Mouse (Mus musculus) MEL (cell line): ENCODE data around the gene Scfd2. TPM values are rescaled to one million over a fixed set of nuclear protein-coding genes. Genes with fewer than 3 reads are reported as not detected.

Source experiments
- DNase-seq: peaks from one replicate; pipeline ENCODE4 v3.0.0; 2011; ENCODE audit warnings: low read depth, low spot score
- H3K27ac ChIP-seq: 2 replicates; pipeline ENCODE4 v1.5.1; 2012; ENCODE audit warnings: low read depth, mild to moderate bottlenecking, control low read depth, low read length, moderate library complexity; ENCODE audit not compliant: control insufficient read depth
- H3K27me3 ChIP-seq, 2 experiments: fragments of 150-350 bp in 1 of 2; sonication (generic) in 1 of 2; 2 replicates each; pipeline ENCODE4 v1.6.1; 2012; ENCODE audit warnings: low read length in 2 of 2, mild to moderate bottlenecking in 2 of 2, improper control_type of control experiment in 1 of 2, moderate library complexity in 1 of 2; ENCODE audit not compliant: insufficient read depth in 2 of 2, control insufficient read depth in 1 of 2
- H3K36me3 ChIP-seq, 2 experiments: 2 replicates each; pipeline ENCODE4 v1.6.1; 2012 to 2014; ENCODE audit warnings: low read length in 2 of 2, improper control_type of control experiment in 1 of 2, inconsistent platforms in 1 of 2, mild to moderate bottlenecking in 1 of 2; ENCODE audit not compliant: insufficient read depth in 2 of 2, control insufficient read depth in 1 of 2
- H3K4me1 ChIP-seq, 2 experiments: fragments of 150-350 bp in 1 of 2; sonication (generic) in 1 of 2; 2 replicates each; pipeline ENCODE4 v1.6.1; 2012; ENCODE audit warnings: low read length in 2 of 2, improper control_type of control experiment in 1 of 2, mild to moderate bottlenecking in 1 of 2; ENCODE audit not compliant: insufficient read depth in 2 of 2, control insufficient read depth in 1 of 2
- H3K4me3 ChIP-seq, 2 experiments: fragments of 150-350 bp in 1 of 2; sonication (generic) in 1 of 2; 2 replicates each; pipeline ENCODE4 v1.5.1; 2012; ENCODE audit warnings: low read depth in 2 of 2, low read length in 2 of 2, mild to moderate bottlenecking in 2 of 2, moderate library complexity in 2 of 2, control low read depth in 1 of 2, improper control_type of control experiment in 1 of 2; ENCODE audit not compliant: control insufficient read depth in 1 of 2, insufficient read depth in 1 of 2
- H3K79me2 ChIP-seq: 2 replicates; pipeline ENCODE4 v1.6.1; 2012; ENCODE audit warnings: mild to moderate bottlenecking, low read length, moderate library complexity; ENCODE audit not compliant: control insufficient read depth, poor library complexity, insufficient read depth
- H3K9ac ChIP-seq: 2 replicates; pipeline ENCODE4 v1.6.1; 2012; ENCODE audit warnings: low read depth, mild to moderate bottlenecking, control low read depth, low read length, moderate library complexity; ENCODE audit not compliant: control insufficient read depth, poor library complexity, severe bottlenecking
- H3K9me3 ChIP-seq: fragments of 150-350 bp; sonication (generic); replicated peaks from 2 replicates; pipeline ENCODE4 v1.6.1; 2012; ENCODE audit warnings: mild to moderate bottlenecking, low read length, improper control_type of control experiment, moderate library complexity; ENCODE audit not compliant: insufficient read depth
- BHLHE40 ChIP-seq: IDR thresholded peaks from 2 replicates; pipeline ENCODE4 v1.6.1; 2012; ENCODE audit warnings: low read depth, mild to moderate bottlenecking, inconsistent platforms, low read length, improper control_type of control experiment, borderline replicate concordance
- CTCF ChIP-seq, 3 experiments: IDR thresholded peaks in 2 of 3; conservative IDR thresholded peaks in 1 of 3; 2 replicates each; pipeline ENCODE4 v1.5.1; 2011 to 2012; ENCODE audit warnings: low read length in 3 of 3, low read depth in 2 of 3, mild to moderate bottlenecking in 2 of 3, improper control_type of control experiment in 1 of 3, inconsistent platforms in 1 of 3, mixed read lengths in 1 of 3, moderate library complexity in 1 of 3; ENCODE audit not compliant: control insufficient read depth in 1 of 3, insufficient read depth in 1 of 3, poor library complexity in 1 of 3, severe bottlenecking in 1 of 3
- E2F4 ChIP-seq: IDR thresholded peaks from 2 replicates; pipeline ENCODE4 v1.6.1; 2011; ENCODE audit warnings: low read depth, low read length, improper control_type of control experiment, borderline replicate concordance
- ELF1 ChIP-seq: IDR thresholded peaks from 2 replicates; pipeline ENCODE4 v1.6.1; 2014; ENCODE audit warnings: low read depth, mild to moderate bottlenecking, inconsistent platforms, low read length, improper control_type of control experiment, moderate library complexity
- EP300 ChIP-seq, 2 experiments: IDR thresholded peaks; 2 replicates each; pipeline ENCODE4 v1.6.1; 2011; ENCODE audit warnings: improper control_type of control experiment in 2 of 2, low read length in 2 of 2, low read depth in 1 of 2, mild to moderate bottlenecking in 1 of 2
- ETS1 ChIP-seq: IDR thresholded peaks from 2 replicates; pipeline ENCODE4 v1.6.1; 2012; ENCODE audit warnings: low read depth, mild to moderate bottlenecking, inconsistent platforms, low read length, improper control_type of control experiment, moderate library complexity
- GABPA ChIP-seq: IDR thresholded peaks from 2 replicates; pipeline ENCODE4 v1.6.1; 2012; ENCODE audit warnings: low read depth, mild to moderate bottlenecking, inconsistent platforms, low read length, improper control_type of control experiment, moderate library complexity
- GATA1 ChIP-seq: IDR thresholded peaks from 2 replicates; pipeline ENCODE4 v1.6.1; 2011; ENCODE audit warnings: low read depth, low read length, improper control_type of control experiment
- HCFC1 ChIP-seq: IDR thresholded peaks from 2 replicates; pipeline ENCODE4 v1.6.1; 2012; ENCODE audit warnings: low read depth, mild to moderate bottlenecking, inconsistent platforms, low read length, improper control_type of control experiment, moderate library complexity
- JUND ChIP-seq: IDR thresholded peaks from 2 replicates; pipeline ENCODE4 v1.6.1; 2011; ENCODE audit warnings: low read depth, mild to moderate bottlenecking, improper control_type of control experiment, low read length
- MAX ChIP-seq: IDR thresholded peaks from 2 replicates; pipeline ENCODE4 v1.6.1; 2011; ENCODE audit warnings: low read length, improper control_type of control experiment
- MAZ ChIP-seq: IDR thresholded peaks from 2 replicates; pipeline ENCODE4 v1.6.1; 2012; ENCODE audit warnings: low read depth, mild to moderate bottlenecking, inconsistent platforms, low read length, improper control_type of control experiment
- MEF2A ChIP-seq: IDR thresholded peaks from 2 replicates; pipeline ENCODE4 v1.6.1; 2014; ENCODE audit warnings: low read depth, mild to moderate bottlenecking, inconsistent platforms, low read length, improper control_type of control experiment; ENCODE audit not compliant: poor library complexity, insufficient replicate concordance, severe bottlenecking; ENCODE audit errors: extremely low read depth
- MYB ChIP-seq: IDR thresholded peaks from 2 replicates; pipeline ENCODE4 v1.6.1; 2011; ENCODE audit warnings: mild to moderate bottlenecking, low read depth, low read length, improper control_type of control experiment
- NRF1 ChIP-seq: IDR thresholded peaks from 2 replicates; pipeline ENCODE4 v1.6.1; 2014; ENCODE audit warnings: low read depth, mild to moderate bottlenecking, inconsistent platforms, low read length, improper control_type of control experiment, moderate library complexity; ENCODE audit not compliant: poor library complexity, insufficient read depth, severe bottlenecking
- POLR2AphosphoS2 ChIP-seq: IDR thresholded peaks from 2 replicates; pipeline ENCODE4 v1.6.1; 2011; ENCODE audit warnings: low read length, improper control_type of control experiment
- RAD21 ChIP-seq: IDR thresholded peaks from 2 replicates; pipeline ENCODE4 v1.6.1; 2011; ENCODE audit warnings: mild to moderate bottlenecking, low read depth, low read length, improper control_type of control experiment
- SIN3A ChIP-seq: IDR thresholded peaks from 2 replicates; pipeline ENCODE4 v1.6.1; 2012; ENCODE audit warnings: low read length, improper control_type of control experiment, inconsistent platforms
- SMC3 ChIP-seq: IDR thresholded peaks from 2 replicates; pipeline ENCODE4 v1.6.1; 2011; ENCODE audit warnings: low read depth, low read length, improper control_type of control experiment
- TAL1 ChIP-seq: IDR thresholded peaks from 2 replicates; pipeline ENCODE4 v1.6.1; 2012; ENCODE audit warnings: mild to moderate bottlenecking, inconsistent platforms, low read length, moderate library complexity, mixed read lengths
- TBP ChIP-seq: IDR thresholded peaks from 2 replicates; pipeline ENCODE4 v1.8.0; 2011; ENCODE audit warnings: low read depth, low read length, improper control_type of control experiment
- UBTF ChIP-seq: IDR thresholded peaks from 2 replicates; pipeline ENCODE4 v1.6.1; 2012; ENCODE audit warnings: low read depth, mild to moderate bottlenecking, inconsistent platforms, low read length, improper control_type of control experiment, moderate library complexity, borderline replicate concordance; ENCODE audit not compliant: insufficient read depth
- USF2 ChIP-seq, 2 experiments: IDR thresholded peaks; 2 replicates each; pipeline ENCODE4 v1.6.1; 2011 to 2012; ENCODE audit warnings: improper control_type of control experiment in 2 of 2, low read length in 2 of 2, borderline replicate concordance in 1 of 2, inconsistent platforms in 1 of 2, low read depth in 1 of 2, mild to moderate bottlenecking in 1 of 2; ENCODE audit not compliant: insufficient read depth in 1 of 2
- ZKSCAN1 ChIP-seq: IDR thresholded peaks from 2 replicates; pipeline ENCODE4 v1.6.1; 2012; ENCODE audit warnings: low read depth, mild to moderate bottlenecking, inconsistent platforms, low read length, improper control_type of control experiment, moderate library complexity
- ZMIZ1 ChIP-seq: IDR thresholded peaks from 2 replicates; pipeline ENCODE4 v1.6.1; 2012; ENCODE audit warnings: low read depth, mild to moderate bottlenecking, inconsistent platforms, low read length, improper control_type of control experiment, moderate library complexity
- ZNF384 ChIP-seq: IDR thresholded peaks from 2 replicates; pipeline ENCODE4 v1.6.1; 2012; ENCODE audit warnings: low read depth, mild to moderate bottlenecking, inconsistent platforms, low read length, improper control_type of control experiment
- polyA plus RNA-seq, 2 experiments: library from polyadenylated mRNA; stranded (reverse) in 1 of 2; unstranded in 1 of 2; fragments of >175 nt in 1 of 2; fragments of >200 nt in 1 of 2; gene quantifications; 2 replicates each; pipeline versions ENCODE4 v1.2.1 to v1.2.4; 2012; ENCODE audit warnings: low replicate concordance in 2 of 2, low read depth in 1 of 2; ENCODE audit not compliant: insufficient read length in 2 of 2, insufficient read depth in 1 of 2, missing spikeins in 1 of 2
- total RNA-seq: library from RNA; depleted of rRNA; stranded (reverse); fragments of 300-350 nt; gene quantifications from 2 replicates; pipeline ENCODE4 v1.2.3, GENCODE M21; 2012

Gene Scfd2
- total and polyA plus RNA-seq, 3 experiments = 18.8 to 20.3 TPM; not detected in 1

DNA sequence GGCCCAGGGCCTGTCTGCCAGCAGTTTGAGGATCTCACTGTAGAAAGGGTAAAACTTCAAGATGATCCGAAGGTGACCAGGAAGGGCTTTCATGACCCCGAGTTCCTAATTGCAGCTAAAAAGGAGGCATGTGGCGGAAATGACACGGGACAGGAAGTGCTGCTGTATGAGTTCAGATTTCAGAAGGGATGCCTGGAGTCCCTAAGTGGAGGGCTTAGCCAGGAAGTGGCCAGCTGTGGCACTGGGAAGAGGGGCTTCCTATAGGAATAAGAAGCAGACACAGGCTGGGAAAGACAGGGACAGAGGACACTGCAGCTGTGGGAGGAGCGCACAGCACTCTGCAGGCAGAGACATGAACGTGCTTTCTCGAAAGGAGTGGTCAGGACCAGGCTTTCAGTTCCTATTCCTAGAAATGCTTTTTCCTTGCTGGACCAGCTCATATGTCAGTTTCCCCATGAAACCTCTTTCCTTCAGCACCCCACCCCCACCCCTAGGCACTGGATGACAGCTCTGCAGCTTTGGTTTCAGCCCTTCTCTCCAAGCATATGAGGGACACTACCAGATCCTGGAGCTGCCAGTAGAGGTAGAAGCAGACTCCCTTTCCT, 277.7 kb downstream of the Scfd2 start:
- Histone ChIP-seq H3K4me1 (no peaks in the 10 kb centered on the region), H3K27me3 (no peaks in the 10 kb centered on the region), H3K9me3 (no peaks in the 10 kb centered on the region), H3K4me3 (no peak overlapping the region), H3K9ac (no peak overlapping the region), H3K36me3 (no peaks in the 10 kb centered on the region), H3K27ac (no peak overlapping the region), H3K79me2 (no peaks in the 10 kb centered on the region)
- no peak for DNase-seq
- TF ChIP-seq MAZ (no peak), BHLHE40 (no peak), SIN3A (no peak), EP300 (IDR thresholded peaks at IDR 0.05; ENCODE audit: low read depth in 1 of 2, low read length in 2 of 2) (no peak), ZNF384 (no peak), USF2 (IDR thresholded peaks at IDR 0.05; ENCODE audit: borderline replicate concordance in 1 of 2, insufficient read depth in 1 of 2, low read depth in 1 of 2, low read length in 2 of 2) (no peak), UBTF (no peak), TAL1 (no peak), CTCF (IDR thresholded peaks at IDR 0.05 in 2 of 3, conservative IDR thresholded peaks at IDR 0.05 in 1 of 3; ENCODE audit: control insufficient read depth in 1 of 3, insufficient read depth in 1 of 3, low read depth in 2 of 3, low read length in 3 of 3, poor library complexity in 1 of 3, severe bottlenecking in 1 of 3) (no peak), MYB (no peak), ELF1 (no peak), MEF2A (no peak), ETS1 (no peak), GATA1 (no peak), TBP (no peak), MAX (no peak), SMC3 (no peak), GABPA (no peak)

DNA sequence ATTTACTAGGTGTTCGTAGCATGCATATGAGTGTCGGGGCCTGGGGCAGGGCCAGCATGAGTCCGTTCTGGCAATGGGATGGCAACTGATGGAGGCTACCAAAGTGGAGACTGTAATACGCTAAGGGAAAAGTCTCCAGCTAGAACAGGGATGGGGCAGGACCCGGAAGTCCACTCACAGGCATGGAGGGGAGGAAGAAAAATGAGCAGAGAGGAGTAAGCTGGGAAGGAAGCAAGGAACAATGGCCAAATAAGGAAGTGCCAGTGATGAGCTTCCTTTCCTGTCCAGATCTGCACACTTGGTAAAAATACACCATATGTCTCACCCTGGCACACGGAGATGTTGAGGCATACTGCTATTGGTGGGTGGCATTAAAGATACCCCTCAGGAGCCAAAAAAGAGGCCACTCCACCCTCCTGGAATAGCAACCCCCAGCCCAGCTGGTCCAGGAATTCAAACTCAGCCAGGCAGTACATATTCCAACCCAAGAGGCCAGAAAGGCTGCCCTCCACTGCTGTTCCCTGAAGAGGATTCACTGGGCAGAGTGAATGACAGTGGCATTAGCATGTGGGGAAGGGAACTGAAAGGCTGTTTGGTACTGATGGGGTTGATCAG, 278.8 kb downstream of the Scfd2 start:
- Histone ChIP-seq H3K27me3 (no peaks in the 10 kb centered on the region), H3K27ac (no peak overlapping the region)
- TF ChIP-seq ZKSCAN1 (no peak), HCFC1 (no peak), TBP (no peak), ZMIZ1 (no peak), E2F4 (no peak), JUND (no peak), BHLHE40 (no peak), RAD21 (no peak), POLR2AphosphoS2 (no peak), ELF1 (no peak), GATA1 (no peak), NRF1 (no peak)

More for the DNA sequence above, 278.8 kb downstream of the Scfd2 start:
- no peak overlapping the region for H3K4me3 ChIP-seq
- H3K9ac ChIP-seq = no peak overlapping the region
- H3K9me3 ChIP-seq = no peaks in the 10 kb centered on the region
- H3K36me3 ChIP-seq = no peaks in the 10 kb centered on the region
- DNase-seq = no peak
- H3K4me1 ChIP-seq = no peaks in the 10 kb centered on the region
- H3K79me2 ChIP-seq = no peaks in the 10 kb centered on the region
